Mouse (Mus musculus) cerebellum, adult 2 months (tissue): ENCODE measurements at regions not wholly inside any gene's neighbourhood (a gene's known extent, or its start where the extent isn't known, plus 50 kb on each side); places are given as distances from the start of the nearest gene placed in this dataset.

Experiments
- DNase-seq, 2 experiments: peaks; one replicate each; pipeline ENCODE4 v3.0.0; 2021
- H3K27ac ChIP-seq: fragments of 200-500 bp; 2 replicates; pipeline ENCODE4 v1.5.1; 2012; ENCODE audit warnings: low read length, control low read depth, inconsistent platforms; ENCODE audit not compliant: insufficient read depth
- H3K27me3 ChIP-seq: fragments of 200-500 bp; 2 replicates; pipeline ENCODE4 v1.6.1; 2012; ENCODE audit warnings: inconsistent platforms, mild to moderate bottlenecking, low read length, moderate library complexity; ENCODE audit not compliant: control insufficient read depth, insufficient read depth
- H3K4me1 ChIP-seq: fragments of 200-500 bp; 2 replicates; pipeline ENCODE4 v1.6.1; 2011; ENCODE audit warnings: low read length; ENCODE audit not compliant: control insufficient read depth, insufficient read depth
- H3K4me3 ChIP-seq: fragments of 200-500 bp; replicated peaks from 2 replicates; pipeline ENCODE3; 2011; ENCODE audit warnings: mild to moderate bottlenecking, low read depth, low read length, control low read depth; ENCODE audit not compliant: insufficient read depth
- CTCF ChIP-seq: fragments of 200-500 bp; IDR thresholded peaks from 2 replicates; pipeline ENCODE4 v1.5.1; 2011; ENCODE audit warnings: low read depth, mild to moderate bottlenecking, control low read depth, low read length, moderate library complexity, borderline replicate concordance; ENCODE audit not compliant: insufficient read depth
- POLR2A ChIP-seq: fragments of 200-500 bp; IDR thresholded peaks from 2 replicates; pipeline ENCODE4 v1.6.1; 2011; ENCODE audit warnings: low read length, control low read depth, borderline replicate concordance; ENCODE audit not compliant: insufficient read depth
- WGBS: fragments of 180-500 bp; shearing (Covaris S2); methylation state at CpG from one replicate; pipeline ENCODE4 v1.1.7; 2018; 5-methylcytosine and 5-hydroxymethylcytosine counted together

GRCm38 (mm10) chr14:99366281-99366987, 67.9 kb downstream of the Klf5 start:
- Histone ChIP-seq H3K27ac (no peak overlapping the region), H3K4me1 (no peaks in the 10 kb centered on the region), H3K27me3 (no peaks in the 10 kb centered on the region), H3K4me3 (no peak overlapping the region)
- DNase-seq, result no peak
- WGBS, result 79% methylated on average over 21 of the region's 21 CpGs
- TF ChIP-seq POLR2A, result no peak
- TF ChIP-seq CTCF, result no peak

DNA sequence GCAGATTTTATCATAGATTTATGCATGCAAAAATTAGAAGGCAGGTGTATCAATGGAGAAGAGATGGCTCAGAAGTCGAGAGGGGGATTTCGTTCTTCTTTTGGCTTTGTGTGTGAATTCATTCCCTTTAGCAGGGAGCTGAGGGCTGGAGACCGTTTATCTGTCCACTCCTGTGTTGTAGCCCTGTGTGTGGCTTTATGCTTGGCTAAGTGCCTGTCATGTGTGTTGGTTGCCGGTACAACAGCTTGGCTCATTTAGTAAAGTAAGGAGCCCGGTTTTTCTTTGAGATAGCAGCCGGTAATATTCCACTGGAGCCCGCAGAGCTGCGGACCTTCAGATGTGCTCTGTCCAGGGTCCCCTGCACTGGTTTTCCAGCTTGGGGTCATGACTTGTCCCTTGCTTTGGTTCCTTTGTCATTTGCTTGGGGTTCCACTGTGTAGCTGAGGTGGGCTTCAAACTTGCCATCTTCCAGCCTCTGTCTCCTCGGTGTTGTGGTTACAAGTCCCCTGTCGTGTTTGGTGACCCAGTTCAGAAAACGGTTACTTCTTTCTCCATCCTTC, 68.6 kb downstream of the Klf5 start:
- no peak overlapping the region for H3K27ac ChIP-seq
- TF ChIP-seq CTCF (no peak), POLR2A (no peak)
- no peak for DNase-seq
- H3K27me3 ChIP-seq, result no peaks in the 10 kb centered on the region
- H3K4me1 ChIP-seq, result no peaks in the 10 kb centered on the region
- WGBS, result 40% methylated on average over 11 of the region's 11 CpGs
- no peak overlapping the region for H3K4me3 ChIP-seq

- TF ChIP-seq POLR2A (no peak), CTCF (no peak)
- DNase-seq, result no peak
- Histone ChIP-seq H3K27me3 (no peaks in the 10 kb centered on the region), H3K27ac (no peak overlapping the region), H3K4me3 (no peak overlapping the region), H3K4me1 (no peaks in the 10 kb centered on the region)
- WGBS, result 53% methylated on average over 5 of the region's 5 CpGs
These were observed 70.9 kb downstream of the Klf5 start for GRCm38 (mm10) chr14:99369366-99369765.

- TF ChIP-seq CTCF, result no peak
- no peak for TF ChIP-seq POLR2A
- WGBS, result 77% methylated on average over 4 of the region's 4 CpGs
- no peaks in the 10 kb centered on the region for H3K4me1 ChIP-seq
- no peaks in the 10 kb centered on the region for H3K27me3 ChIP-seq
- H3K4me3 ChIP-seq, result no peak overlapping the region
- no peak overlapping the region for H3K27ac ChIP-seq
- DNase-seq, result no peak
These were observed 75.2 kb downstream of the Klf5 start for GRCm38 (mm10) chr14:99373682-99374081.

DNA sequence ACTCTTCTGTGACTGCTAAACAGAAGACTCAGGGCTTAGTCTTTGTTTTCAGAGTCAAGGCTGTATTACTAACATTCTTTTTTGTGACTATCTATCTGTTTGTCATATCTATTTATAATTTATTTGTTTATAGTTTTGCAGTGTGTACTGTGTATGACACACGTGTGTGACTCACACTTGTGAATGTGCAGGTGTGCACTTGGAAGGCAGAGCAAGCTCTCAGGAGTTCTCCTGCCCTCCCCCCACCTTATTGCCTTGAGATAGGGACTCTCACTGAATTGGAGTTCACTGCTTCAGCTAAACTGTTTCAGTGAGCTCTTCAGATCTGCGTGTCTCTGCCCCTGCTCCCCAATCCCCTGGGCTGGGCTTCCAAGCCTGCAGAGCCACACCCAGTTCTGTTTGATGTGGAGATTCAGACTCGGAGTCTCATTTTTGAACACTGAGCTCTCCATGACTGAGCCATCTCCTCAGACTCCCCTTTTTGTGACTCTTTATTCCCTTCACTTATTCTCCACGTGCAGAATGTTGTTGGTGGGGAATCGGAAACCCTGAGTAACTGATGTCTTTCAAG, 76.6 kb downstream of the Klf5 start:
- Histone ChIP-seq H3K27me3 (no peaks in the 10 kb centered on the region), H3K4me1 (no peaks in the 10 kb centered on the region), H3K4me3 (no peak overlapping the region), H3K27ac (no peak overlapping the region)
- DNase-seq, result no peak
- WGBS, result 66% methylated on average over 5 of the region's 5 CpGs
- no peak for TF ChIP-seq CTCF
- no peak for TF ChIP-seq POLR2A

- TF ChIP-seq POLR2A, result no peak
- no peak for TF ChIP-seq CTCF
- WGBS, result 79% methylated on average over 11 of the region's 11 CpGs
- Histone ChIP-seq H3K27ac (no peak overlapping the region), H3K27me3 (no peaks in the 10 kb centered on the region), H3K4me1 (no peaks in the 10 kb centered on the region), H3K4me3 (no peak overlapping the region)
- no peak for DNase-seq
These were observed 78.4 kb downstream of the Klf5 start for GRCm38 (mm10) chr14:99376652-99377502.

DNA sequence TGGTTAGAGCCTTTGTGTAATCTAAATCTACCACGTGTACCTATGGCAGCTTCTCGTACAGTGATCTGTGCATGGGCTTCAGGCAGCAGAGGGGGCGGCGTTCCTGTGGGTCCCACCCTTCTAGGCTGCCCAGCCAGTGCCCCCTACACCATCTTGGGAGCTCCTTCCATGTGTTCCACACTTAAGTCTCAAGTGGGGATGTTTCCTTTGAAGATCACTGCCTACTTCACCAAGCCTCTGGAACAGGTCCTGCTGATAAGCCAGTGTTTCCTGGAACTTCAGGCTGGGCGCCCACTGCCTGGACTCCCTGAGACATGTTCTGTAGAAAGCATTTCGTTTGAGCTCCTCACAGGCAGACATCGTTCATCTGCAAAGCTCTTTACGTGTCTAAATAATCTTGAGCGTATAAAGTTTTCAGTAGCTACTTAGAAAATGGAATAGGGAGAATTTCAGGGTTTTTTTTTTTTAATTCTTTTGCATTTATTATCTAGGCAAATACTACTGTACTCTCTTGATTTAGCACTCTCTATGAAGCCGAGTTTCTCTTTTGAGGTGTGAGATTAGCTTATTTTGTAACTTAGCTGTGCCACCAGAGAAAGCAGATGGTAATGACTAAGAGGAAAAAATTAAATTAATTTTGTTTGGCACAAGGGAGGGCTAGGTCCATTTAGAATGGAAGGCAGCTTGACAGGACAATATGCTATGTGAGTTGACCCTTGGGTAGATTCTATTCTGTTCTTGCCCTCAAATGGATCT, 82.9 kb downstream of the Klf5 start:
- DNase-seq, result no peak
- no peak overlapping the region for H3K4me3 ChIP-seq
- TF ChIP-seq CTCF, result no peak
- no peaks in the 10 kb centered on the region for H3K4me1 ChIP-seq
- WGBS, result 84% methylated on average over 10 of the region's 10 CpGs
- H3K27ac ChIP-seq, result no peak overlapping the region
- H3K27me3 ChIP-seq, result no peaks in the 10 kb centered on the region
